Mouse (Mus musculus) CH12.LX (cell line): Measurements from ENCODE around the gene Prkce.

ENCODE experiments used
- CTCF ChIP-seq, 2 experiments: IDR thresholded peaks in 1 of 2; conservative IDR thresholded peaks in 1 of 2; 2 replicates each; pipeline ENCODE4 v1.5.1; 2011 to 2012; ENCODE audit warnings: low read depth in 2 of 2, low read length in 2 of 2, improper control_type of control experiment in 1 of 2, inconsistent platforms in 1 of 2, mild to moderate bottlenecking in 1 of 2, moderate library complexity in 1 of 2
- HCFC1 ChIP-seq: IDR thresholded peaks from 2 replicates; pipeline ENCODE4 v1.6.1; 2012; ENCODE audit warnings: low read depth, mild to moderate bottlenecking, inconsistent platforms, low read length, improper control_type of control experiment
- MEF2A ChIP-seq: IDR thresholded peaks from 2 replicates; pipeline ENCODE4 v1.6.1; 2014; ENCODE audit warnings: low read depth, mild to moderate bottlenecking, inconsistent platforms, low read length, improper control_type of control experiment, borderline replicate concordance
- POLR2A ChIP-seq: IDR thresholded peaks from 2 replicates; pipeline ENCODE4 v1.6.1; 2011; ENCODE audit warnings: low read depth, mild to moderate bottlenecking, improper control_type of control experiment, low read length
- POLR2AphosphoS2 ChIP-seq: IDR thresholded peaks from 2 replicates; pipeline ENCODE4 v1.6.1; 2011; ENCODE audit warnings: low read depth, low read length, improper control_type of control experiment
- ZC3H11A ChIP-seq: IDR thresholded peaks from 2 replicates; pipeline ENCODE4 v1.6.1; 2012; ENCODE audit warnings: low read depth, mild to moderate bottlenecking, inconsistent platforms, low read length, improper control_type of control experiment
- ZNF384 ChIP-seq: IDR thresholded peaks from 2 replicates; pipeline ENCODE4 v1.6.1; 2012; ENCODE audit warnings: low read depth, low read length, improper control_type of control experiment, inconsistent platforms

DNA sequence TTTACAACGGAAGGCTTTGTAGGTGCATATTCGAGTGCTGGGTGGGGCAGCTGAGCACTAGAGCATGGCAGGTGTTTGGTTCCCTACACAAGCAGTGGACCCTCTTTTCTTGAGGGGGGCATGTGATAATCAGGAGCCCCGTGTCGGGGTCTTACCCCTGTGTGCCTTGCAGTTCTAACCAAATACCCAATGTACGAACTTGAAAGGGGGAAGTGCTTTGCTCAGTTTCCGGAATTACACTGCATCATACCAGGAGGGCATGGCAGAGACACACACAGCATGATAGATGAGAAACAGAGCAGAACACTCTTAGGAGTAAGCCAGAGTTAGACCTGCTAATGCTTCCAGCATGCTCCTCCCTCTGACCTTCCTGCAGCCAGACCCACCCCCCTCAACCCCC lies 208.8 kb downstream of the Prkce start:
- TF ChIP-seq POLR2A: no peak
- TF ChIP-seq POLR2AphosphoS2: no peak
- no peak for TF ChIP-seq ZC3H11A
- TF ChIP-seq HCFC1: no peak
- TF ChIP-seq ZNF384: no peak
- no peak for TF ChIP-seq CTCF (conservative IDR thresholded peaks at IDR 0.05 in 1 of 2, IDR thresholded peaks at IDR 0.05 in 1 of 2; ENCODE audit: low read depth in 2 of 2, low read length in 2 of 2)
- TF ChIP-seq MEF2A: no peak
